Mouse (Mus musculus) monocyte, adult 5-6 weeks (primary cell): ENCODE data around the gene Gm20425. TPM values are rescaled to one million over a fixed set of nuclear protein-coding genes. Genes with fewer than 3 reads are reported as not detected.

Experiments
- ATAC-seq: fragments of 153-309, 156-312 bp; replicated peaks from 2 replicates; pipeline ENCODE4 v1.8.0; 2017; ENCODE audit warnings: mild to moderate bottlenecking; ENCODE audit not compliant: low TSS enrichment, insufficient number of reproducible peaks, severe bottlenecking, poor library complexity, low FRiP score
- total RNA-seq: library from RNA; stranded (forward); fragments of 200-1000, 200-491, 200-594 nt; gene quantifications from 3 replicates; pipeline ENCODE4 v1.2.3, GENCODE M21; 2017

Gm20425 gene
- total RNA-seq, 1 experiment from 2014 or later, result not detected

DNA sequence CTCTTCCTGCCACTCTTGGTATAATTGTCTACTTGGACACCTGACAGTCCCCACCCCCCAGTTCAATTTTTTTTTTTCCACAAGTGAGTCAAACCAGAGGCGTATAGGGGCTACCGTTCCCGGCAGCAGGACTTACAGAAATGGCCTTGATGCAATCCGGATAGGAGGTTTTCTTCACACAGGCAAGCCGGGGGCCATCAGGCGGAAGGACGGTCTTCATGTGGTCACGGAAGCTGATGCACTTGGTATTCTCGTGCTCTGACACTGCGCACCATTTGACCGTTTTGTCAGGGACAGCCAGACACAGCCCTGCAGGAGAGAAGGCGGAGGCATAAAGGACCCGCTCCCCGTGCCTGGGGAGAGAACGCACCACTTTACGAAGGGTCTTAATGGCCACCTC, 2.3 kb downstream of the Gm20425 start:
- no peak for ATAC-seq

DNA sequence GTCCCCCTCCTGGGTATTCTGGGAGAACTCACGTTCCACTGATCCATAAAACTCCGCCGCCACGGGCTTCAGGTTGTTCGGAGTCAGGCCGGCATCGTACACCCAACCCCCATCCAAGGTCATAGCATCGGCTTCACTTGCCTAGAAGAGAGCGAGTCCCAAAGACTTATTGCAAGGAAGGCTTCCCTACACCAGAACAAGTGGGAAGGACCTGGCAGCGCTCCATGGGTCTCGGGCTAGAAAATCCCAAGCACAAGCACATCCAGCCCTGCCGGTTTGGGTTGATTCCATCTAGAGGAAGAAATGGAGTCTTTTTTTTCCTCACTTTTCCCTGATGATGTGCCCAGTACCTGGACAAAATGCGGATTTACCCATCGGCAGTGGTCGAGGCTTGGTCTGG, 3.3 kb downstream of the Gm20425 start:
- no peak for ATAC-seq

DNA sequence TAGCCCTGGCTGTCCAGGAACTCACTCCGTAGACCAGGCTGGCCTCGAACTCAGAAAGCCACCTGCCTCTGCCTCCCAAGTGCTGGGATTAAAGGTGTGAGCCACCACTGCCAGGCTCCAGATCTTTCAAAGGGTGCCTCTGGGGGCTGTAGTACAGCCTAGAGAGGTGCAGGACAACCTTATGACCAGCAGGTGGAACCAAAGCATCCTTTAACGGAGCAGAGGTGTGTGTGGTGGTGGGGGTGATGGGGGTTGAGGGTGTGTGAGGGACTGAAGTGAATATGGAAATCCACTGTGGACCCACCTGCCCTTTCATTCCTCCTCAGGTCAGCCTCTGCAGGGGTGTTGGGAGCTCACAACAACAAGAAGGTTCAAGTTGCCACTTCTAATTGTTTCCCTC, 4.6 kb downstream of the Gm20425 start:
- ATAC-seq, result no peak

DNA sequence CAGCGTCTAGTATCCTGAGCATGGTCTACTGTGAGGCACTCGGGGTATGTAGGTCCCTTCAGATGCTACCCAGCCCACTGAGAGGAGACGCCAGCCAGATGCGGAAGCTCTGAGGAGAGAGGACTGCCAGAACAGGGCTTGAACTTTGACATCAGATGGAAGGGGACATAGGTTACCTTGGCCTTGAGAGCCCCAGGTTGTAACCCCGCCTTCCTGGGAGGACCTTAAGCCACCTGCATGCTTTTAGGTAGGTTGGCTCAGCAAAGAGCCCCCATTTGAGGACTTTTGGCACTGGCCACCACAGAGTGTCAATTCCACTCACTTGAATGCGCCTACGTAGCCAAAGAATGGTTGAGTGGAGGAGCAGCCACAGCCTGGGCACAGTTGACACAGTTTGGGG, 5.4 kb downstream of the Gm20425 start:
- ATAC-seq, result no peak

DNA sequence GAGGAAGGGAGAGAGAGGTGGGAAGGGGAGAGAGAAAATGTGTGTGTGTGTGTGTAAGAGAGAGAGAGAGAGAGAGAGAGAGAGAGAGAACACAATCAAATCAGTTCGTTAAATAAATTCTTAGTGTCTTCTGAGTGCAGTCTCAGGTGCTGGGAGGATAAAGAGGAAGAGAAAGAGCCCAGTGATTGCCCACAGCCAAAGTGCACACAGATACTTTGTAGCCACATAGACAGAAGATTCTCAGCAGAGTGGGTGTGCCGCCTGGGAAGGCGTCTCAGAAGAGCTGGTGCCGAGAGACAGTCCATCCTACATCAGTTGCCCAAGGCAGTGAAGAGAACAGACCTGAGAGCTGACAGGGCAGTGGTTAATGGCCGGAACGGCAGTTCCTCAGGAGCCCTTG, 15.8 kb downstream of the Gm20425 start:
- no peak for ATAC-seq

DNA sequence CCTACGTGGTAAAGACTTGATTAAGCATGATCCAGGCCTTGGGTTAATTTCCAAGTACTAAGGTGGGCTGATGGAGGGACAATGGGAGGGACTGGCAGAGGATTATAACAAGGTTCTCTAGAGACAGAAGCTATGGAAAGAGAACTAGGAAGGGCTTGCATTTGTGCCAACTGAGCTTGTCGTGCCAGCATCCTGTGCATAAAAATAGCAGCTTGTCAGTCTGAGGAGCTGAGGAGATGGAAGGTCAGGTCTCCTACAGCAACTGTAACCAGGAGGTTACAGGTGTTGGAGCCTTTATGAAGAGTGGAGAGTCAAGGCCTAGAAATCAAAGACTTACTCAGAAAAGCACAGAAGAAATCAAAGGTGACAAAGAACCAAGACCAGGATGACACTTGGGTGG, 16.5 kb downstream of the Gm20425 start:
- no peak for ATAC-seq

DNA sequence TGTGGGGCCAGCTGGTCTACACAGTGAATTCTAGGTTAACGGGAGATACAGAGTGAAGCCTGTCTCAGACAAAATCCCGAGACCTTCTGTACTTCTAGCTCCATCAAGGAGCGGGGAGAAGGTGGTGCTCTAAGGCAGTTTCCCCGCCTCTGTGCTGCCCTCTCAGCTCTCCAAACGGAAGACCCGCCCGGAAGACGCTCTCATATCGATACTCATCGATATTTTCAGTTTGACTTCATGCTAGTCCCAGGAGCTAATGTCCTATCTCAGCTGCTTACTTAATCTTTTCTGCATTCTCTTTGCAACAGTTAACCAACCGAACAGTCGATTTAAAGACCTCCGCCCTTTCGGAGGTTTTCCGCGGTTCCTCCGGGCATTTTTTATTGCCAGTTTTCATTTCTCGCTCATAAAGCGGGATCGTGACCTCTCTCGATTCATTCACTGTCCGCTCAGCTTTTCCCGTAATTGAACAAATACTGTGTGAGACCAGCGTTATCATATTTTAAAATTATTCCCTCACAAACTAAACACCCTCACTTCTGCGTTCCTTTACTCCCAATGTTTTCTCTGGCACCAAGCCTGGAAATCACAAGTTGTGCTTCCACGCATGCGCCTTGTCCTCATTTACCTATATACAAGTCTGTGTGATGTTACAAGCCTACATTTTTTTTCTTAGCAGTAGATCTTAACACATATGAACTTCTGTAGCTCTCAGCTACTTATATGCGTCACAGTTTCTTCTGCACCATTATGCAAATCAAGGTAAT, 17.3 kb downstream of the Gm20425 start:
- ATAC-seq, result no peak

DNA sequence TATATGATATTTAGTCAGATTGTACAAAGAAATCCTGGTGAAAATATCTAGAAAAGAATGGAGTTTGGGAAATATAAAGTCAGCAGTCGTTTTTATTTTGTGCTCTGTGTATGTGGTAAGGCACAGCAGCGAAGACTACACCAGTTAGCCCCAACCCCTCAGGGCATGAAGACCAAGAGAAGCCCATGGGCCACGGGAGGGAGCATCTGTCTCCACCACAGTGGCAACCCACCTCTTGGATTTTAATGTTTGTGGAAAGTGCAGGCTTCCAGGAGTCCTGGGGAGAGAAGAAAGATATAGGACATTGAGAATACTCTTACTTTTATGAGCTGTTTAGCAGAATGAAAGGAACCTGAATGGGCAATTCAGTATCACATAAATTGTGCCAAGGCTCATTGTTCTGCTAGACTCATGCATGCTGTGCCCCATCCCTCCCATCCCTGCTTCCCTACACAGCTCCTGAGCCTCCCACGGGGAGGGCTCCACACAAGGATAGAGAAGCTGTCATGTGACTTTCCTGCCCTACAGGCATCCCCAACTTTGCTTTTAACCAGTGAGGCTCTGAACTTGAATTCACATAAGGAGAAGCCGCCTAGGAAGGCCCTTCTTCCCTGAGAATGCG, 21.2 kb downstream of the Gm20425 start:
- no peak for ATAC-seq

DNA sequence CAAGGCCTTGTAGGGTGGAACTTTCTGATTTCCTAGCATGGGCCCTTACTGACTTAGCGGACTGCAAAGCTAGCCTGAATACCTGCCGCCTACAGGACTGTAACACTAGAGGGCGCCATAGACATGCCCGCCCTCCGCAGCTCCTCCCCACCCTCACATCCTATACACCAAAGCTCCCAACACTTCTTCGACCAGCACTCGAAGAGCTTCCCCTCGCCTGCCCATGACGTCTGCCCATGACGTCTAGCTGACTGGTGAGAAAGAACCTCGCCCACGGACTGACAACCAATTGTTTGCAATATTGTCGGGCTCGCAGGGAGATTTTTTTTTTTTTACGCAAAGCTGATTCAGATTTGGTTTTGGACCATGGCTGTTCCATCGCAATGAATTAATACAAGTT, 22.3 kb downstream of the Gm20425 start:
- ATAC-seq, result peak; percentile 99

DNA sequence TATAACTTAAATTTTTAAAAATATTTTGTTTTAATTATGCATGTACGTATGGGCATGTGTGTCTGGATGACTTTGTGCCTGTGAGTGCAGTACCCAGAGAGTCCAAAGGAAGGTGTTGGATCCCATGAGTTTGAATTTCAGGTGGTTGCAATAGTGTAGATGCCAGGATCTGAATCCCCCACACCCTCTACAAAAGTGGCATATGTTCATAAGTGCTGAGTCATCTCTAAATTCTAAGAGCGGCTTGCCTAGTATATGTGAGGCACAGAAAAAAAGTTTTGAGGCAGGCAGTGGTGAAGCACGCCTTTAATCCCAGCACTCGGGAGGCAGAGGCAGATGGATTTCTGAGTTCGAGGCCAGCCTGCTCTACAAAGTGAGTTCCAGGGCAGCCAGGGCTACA, 24.3 kb downstream of the Gm20425 start:
- ATAC-seq, result no peak

DNA sequence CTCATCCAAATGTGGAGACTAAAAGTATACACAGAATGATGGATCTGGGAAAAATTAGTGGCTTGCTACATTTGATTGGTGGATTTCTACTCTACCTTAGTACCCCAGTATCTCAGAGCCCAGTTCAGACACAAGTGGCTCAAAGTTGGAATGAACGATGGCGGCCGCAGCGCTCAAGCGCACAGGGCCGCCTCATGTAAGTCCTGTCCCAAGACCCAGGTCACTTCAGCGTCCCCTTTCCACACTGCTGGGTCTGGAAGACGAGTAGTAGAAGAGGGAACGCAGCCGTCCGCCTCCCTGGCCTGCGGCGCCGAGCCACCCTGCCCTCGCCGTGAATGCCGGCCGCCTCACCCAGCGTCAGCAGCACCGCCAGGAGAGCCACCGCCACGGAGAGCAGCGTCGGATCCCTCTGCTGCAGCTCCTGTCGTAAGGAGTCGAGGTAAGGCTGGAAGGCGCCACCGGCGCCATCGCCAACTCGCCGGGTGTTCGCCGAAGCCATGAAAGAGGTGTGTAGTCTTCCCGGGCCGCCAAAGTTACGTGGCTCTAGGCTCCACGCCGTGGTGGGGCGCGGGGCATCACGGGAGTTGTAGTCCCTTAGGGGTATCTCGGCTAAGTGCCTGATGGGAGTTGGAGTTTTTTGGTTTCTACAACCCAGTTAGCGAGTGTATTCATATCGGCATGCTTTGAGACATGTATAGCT, 28.4 kb downstream of the Gm20425 start, which contains the start of gene Srprb:
TSS of gene Srprb (minus strand) at position 577 of the 700 bp plus-strand sequence.
- ATAC-seq, result peak; percentile 99

DNA sequence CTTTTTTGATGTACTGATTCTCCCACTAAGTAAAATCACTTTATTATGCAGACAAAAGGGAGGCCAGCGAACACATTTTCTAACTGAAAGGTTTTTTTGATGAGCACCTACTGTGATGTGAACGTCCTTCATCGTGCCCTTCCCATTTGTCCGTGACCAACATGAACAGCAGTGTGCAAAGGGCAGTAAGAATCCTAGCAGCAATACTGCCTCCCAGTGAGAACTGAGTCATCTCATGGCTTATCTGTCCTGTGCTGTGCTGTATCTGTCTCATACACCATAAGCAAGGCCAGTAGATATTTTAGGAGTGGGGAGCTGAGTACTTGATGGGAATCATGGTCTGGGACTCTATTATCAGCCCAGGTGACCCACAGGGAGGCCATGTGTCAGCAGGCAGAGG, 41.7 kb downstream of the Gm20425 start:
- ATAC-seq, result no peak

DNA sequence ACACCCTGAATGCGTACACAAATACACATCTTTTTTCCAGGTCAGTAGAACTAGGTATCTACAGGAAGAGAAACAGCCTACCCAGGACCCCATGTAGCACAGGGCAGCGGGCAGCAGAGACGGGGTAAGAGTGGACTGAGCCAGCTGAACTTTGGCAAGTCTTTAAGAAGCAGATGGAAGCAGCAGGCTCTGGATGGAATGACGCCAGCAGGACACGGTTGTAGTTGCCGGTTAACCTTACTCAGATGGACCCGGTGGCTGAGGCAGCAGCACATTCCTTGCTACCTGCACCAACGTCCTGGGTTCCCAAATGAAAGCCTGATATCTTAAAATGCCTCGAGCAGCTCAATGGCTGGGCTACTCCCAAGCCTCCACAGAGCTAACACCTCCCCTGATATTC, 43.4 kb downstream of the Gm20425 start:
- ATAC-seq, result no peak

DNA sequence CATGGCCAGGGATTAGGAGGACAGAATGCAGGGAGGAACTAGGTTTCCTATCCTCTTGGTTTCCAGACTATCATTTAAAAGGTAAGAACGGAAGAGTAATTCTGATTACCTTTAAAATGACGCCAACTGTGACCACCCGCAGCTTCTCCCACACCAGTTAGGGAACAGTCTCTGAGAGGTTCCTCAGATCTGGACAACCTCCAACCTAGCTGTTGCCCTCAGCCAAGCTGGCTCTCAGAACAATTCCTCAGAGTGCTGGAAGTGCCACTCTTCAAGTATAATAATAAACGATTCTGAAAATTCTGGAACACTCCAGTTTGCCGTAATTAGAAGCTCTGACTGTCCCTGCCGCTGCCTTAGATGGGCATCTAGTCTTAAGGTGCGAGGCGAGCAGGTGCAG, 44.2 kb downstream of the Gm20425 start:
- ATAC-seq, result no peak

DNA sequence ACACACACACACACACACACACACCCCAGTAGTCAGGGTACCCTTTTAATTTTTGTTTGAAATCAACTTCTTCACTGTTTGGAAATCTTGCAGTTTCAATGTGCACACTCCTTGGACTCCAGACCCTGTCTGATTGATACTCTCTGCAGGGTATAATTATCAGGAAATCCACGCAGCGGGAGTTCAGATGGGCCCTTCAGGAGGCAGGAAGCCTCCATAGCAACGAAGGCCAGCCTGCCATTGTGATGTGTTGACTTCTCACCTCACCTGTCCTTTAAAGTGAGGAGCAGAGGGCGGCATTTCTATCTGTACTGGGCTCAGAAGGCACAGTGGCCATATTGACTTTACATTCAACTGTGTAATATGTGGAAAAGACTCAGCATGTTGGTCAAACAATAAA, 45.3 kb downstream of the Gm20425 start:
- ATAC-seq, result no peak

DNA sequence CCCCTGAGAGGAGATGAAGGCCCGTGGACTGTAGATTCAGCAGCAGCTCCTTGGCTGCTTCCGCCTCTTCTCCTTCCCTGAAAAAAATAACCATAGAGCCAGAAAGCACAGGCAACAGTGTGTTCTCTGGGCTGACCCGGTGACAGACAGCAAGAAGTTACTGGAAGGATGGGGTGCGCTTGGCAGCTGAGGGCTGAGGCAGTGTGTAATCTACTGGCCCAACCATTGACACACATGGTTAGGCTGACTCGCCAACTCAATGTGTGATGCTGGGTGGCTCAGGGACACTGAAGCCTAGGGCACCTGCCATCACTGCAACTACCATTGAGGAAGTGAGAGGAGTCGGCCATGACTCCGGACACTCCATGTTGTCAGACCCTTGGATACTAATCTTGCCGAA, 48.2 kb downstream of the Gm20425 start:
- no peak for ATAC-seq

DNA sequence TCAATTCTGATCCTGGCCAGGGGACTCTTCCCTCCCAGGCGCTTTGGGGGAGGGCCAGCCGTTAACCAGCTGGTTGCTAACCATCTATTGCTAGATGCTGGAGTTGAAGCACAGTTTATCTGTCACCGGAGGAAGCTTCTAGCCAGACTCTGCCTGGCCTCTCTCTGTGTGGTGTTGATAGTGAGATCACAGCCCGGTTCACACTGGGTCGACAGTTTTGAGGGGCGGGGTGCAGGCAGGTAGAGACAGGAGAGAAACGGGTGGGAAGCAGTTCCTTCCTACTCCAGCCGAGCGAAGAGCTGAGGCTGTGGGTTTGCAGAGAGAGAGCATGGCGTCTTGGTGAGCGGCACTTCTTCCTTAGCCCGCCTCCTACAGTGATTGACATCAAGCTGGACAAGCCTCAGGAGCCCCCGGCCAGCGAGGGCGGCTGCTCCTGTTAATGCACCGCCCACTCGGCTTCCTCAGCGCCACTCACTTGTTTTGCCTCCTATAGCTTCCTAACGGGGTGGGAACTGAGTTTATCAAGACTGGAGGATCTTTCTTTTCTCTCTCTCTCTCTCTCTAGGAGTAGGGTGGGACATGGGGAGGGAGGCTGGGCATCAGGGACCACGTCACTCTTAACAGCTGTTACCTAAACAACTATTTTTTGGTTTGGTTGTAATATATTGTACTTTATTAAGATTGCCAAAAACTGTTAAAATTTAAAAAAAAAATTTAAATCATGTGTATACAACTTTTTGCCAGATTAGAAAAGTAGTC, 49.1 kb downstream of the Gm20425 start:
- ATAC-seq, result peak; percentile 88

DNA sequence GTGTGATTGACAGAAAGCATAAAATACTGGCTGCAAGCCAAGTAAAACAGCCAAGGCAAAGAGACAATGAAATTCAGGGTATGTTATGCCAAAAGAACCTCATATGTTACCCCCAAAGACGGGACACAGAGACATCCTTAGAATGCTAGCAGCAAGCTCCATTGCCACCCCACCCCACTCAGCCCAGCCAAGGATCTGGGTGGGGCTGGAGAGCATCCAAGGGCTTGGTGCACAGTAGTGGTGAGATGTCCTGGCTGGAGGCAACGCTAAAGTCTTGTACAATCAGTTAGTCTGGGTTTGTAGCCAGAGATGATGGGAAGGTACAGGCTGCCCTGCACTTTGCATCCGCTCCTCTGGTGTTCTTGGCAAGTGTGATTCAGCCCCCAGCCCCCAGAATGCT, 49.8 kb downstream of the Gm20425 start:
- ATAC-seq, result no peak

DNA sequence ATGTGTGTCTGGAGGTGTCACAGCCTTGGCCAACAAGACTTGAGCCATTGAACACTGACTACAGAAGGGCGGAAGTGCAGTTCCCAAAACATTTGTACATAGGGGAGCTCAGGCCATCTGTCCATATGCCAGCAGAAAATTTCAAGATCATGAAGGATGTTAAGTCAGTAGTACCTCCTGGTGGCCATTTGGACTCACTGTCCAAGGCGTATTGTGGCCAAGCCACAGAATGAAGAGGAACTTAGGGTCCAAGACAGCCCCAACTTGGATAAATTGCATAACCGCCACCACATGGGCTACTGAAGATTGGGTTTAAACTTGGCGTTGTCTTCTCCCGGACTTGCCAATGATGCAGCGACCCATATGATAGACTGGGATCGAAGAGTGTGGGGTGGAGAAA, 54.4 kb downstream of the Gm20425 start:
- no peak for ATAC-seq
